Mouse (Mus musculus): Measurements from ENCODE around the gene Rhobtb3.

DNA sequence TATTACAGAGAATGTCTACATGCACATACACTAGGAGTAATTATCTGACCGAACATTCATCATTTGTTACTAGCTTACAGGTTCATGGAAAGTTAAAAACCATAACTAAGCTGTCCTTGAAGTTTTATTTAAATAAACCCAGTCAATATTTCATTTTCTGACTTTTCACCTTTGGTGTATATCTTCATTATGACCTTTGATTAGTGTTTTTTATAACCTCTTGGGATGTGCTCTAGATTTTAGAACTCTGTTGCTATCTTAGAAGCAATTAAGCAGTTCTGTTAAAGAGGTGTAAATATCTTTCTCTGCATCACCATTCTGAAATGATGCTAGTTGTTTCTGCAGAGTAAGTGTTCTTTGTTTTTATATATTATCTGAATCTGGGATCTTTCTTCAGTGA is 23.1 kb upstream of the Rhobtb3 start, which contains the start of gene Spata9:
- no peak for TF ChIP-seq POLR2A (IDR thresholded peaks at IDR 0.05; ENCODE audit: extremely low read depth, insufficient read depth, low read length)
- TF ChIP-seq CTCF (IDR thresholded peaks at IDR 0.05; ENCODE audit: extremely low read depth, insufficient read depth, low read length) = no peak
